Mouse (Mus musculus): ENCODE measurements around the gene Rbm48.

- no peak for TF ChIP-seq CTCF (IDR thresholded peaks at IDR 0.05; ENCODE audit: low read depth, low read length)
- TF ChIP-seq POLR2A (IDR thresholded peaks at IDR 0.05; ENCODE audit: extremely low read depth, insufficient read depth, low read length): no peak
Observed at GRCm38 (mm10) chr5:3536592-3537212, 59.7 kb downstream of the Rbm48 start.

Data from liver, adult 2 months (tissue).